Mouse (Mus musculus): ENCODE data around the gene Anapc11. TPM values are rescaled to one million over a fixed set of nuclear protein-coding genes. Genes with fewer than 3 reads are reported as not detected.

Anapc11 gene
- polyA plus RNA-seq, 1 experiment from 2014 or later = 195 TPM

DNA sequence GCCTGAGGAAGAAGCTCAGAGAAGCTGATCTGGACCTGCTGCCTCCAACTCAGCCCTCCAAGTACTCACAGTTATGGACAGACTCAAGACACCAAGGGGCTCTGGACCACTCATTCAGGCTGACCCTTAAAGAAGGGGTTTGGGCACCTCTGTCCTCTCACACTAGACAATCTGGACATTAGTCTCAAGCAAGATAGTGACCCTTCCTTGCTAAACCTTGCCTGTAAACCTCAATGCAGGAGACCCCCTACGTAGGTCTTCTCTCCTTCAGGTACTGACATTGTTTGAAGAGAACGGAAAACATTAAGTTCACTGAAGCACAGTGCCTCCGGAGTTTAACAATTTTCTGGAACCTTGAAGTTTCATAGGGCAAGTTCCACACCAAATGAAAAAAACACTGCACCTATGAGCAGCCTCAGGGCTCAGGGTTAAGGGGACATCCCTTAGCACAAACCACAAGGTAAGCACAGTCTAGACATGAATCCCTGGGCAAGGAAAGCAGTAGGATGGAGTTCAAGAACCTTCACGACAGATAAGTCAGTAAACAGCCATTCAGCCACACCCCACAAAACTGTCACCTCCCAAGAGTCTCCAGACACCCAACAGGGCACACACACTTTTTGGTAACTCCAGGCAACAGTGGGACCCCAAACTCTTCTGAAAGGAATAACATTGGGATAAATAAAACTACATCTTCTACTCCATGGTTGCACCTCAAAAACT is 33.7 kb downstream of the Anapc11 start:
- 68% methylated on average over 4 of the region's 4 CpGs for WGBS

DNA sequence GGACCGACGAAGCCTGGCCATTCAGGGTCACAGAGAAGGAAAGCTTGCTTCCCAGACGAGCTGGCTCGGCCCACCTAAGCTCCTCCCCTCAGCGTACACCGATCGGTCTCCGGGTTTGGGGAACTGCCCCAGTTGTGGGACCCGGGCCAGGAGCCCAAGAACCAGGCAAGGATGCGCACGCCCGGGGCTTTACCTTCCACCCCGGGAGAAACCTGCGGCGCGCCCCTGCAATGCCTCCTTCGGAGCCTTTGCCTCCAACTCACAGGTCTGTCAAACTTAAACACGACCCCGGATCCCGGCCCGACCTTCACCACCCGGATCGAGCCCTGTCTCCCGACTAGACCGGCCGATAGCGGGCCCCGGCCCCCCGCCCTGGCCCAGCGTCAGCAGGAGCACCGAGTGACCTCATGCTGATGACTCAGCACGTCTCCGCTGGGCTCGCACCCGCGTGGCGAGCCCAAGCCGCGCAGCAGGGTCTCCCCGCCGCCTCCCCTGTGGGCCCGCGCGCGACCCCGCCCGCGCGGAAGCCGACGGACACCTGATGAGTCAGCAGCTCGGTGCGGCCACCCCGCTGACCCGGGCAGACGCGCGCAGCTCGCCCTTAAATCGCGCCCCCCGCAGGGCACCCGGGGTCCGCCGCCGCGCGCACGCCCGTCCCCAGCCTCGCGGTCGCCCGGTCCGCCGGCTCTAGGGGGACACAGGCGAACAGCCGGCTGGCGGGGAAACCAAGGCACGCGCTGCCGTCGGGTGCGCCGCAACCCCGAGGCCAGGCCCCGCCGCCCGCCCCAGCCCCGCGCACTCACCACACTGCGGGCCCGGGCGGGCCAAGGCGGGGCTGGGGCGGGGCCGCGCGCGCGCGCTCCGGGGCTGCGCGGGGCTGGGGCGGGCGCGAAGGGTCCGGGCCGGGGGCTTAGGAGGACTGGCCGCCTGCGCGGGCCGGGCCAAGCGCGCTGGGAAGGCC is 34.6 kb downstream of the Anapc11 start:
- Histone ChIP-seq H3K4me1 (replicated peaks; ENCODE audit: control insufficient read depth, insufficient read depth, low read length) (peaks cover 10% of the 10 kb centered on the region; the same call in 1 of the 2 replicates), H3K9me3 (ENCODE audit: control insufficient read depth, low read length) (no peaks in the 10 kb centered on the region), H3K27ac (ENCODE audit: low read depth, low read length) (peak overlapping the region; percentile 82)

More for the DNA sequence above, 33.7 kb downstream of the Anapc11 start:
- Histone ChIP-seq H3K4me1 (replicated peaks; ENCODE audit: control insufficient read depth, insufficient read depth, low read length) (peaks cover 10% of the 10 kb centered on the region; the same call in 1 of the 2 replicates), H3K9ac (ENCODE audit: low read depth, low read length) (peak overlapping the region; percentile 83; the same call in 1 of the 2 replicates), H3K27ac (ENCODE audit: low read depth, low read length) (no peak overlapping the region), H3K4me3 (ENCODE audit: low read depth, low read length) (peak overlapping the region; percentile 94), H3K36me3 (ENCODE audit: control insufficient read depth, insufficient read depth, low read length) (peaks cover 3% of the 10 kb centered on the region), H3K9me3 (ENCODE audit: control insufficient read depth, low read length) (no peaks in the 10 kb centered on the region), H3K4me2 (replicated peaks; ENCODE audit: low read depth, low read length) (peak overlapping the region; percentile 81), H3K27me3 (ENCODE audit: control insufficient read depth, insufficient read depth, low read length) (no peaks in the 10 kb centered on the region)
- DNase-seq (ENCODE audit: low spot score) (no peak), ATAC-seq (ENCODE audit: low FRiP score) (no peak)

DNA sequence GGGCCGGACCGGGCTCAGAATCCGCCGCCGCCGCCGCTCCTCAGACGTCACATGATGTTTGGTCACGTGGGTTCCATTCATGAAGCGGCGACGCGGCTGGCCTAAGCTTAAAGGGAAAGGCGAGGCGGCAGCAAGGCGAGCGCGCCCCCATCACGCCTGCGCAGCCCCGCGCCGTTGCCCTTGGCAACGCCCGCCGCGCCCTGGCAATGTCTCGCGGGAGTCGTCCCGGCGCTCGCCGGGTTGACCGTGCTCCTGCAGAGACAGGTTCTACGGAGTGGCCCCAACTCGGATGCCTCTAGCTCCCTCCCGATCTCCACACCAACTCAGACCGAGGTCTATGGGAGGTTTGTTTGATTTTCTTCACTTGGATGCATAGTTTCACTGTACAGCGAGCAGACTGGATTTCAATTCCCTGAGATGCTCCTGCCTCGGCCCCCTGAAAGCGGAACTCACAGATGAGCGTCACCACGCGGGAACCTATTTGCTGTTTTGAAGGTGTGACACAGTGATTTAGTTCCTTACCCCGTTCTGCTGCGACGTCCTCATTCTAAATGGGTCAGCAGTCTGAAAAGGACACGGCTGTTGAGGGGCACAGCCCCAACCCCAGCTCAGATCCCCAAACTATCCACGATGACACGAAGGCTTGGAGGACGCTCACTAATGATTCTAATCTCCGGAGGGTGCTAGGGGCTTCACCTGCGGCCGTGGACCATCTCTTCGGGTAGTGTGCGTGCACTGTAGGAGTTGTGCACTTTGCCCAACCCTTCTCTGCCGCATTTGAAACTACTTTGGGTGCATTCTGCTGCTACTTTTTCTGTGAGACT is 35.5 kb downstream of the Anapc11 start, which contains the start of gene Mafg:
Mafg (minus strand) TSS at position 81 of the 824 bp plus-strand sequence.
- WGBS = 10% methylated on average over 58 of the region's 58 CpGs
- ATAC-seq (ENCODE audit: low FRiP score) (peak; percentile 89), DNase-seq (ENCODE audit: low spot score) (peak; percentile 98)
- peak within 1 kb of the TSS; percentile 83 for H3K9ac ChIP-seq (ENCODE audit: low read depth, low read length)
- peak within 1 kb of the TSS; percentile 82 for H3K27ac ChIP-seq (ENCODE audit: low read depth, low read length)
- H3K36me3 ChIP-seq (ENCODE audit: control insufficient read depth, insufficient read depth, low read length) = peaks cover 3% of the 10 kb centered on the region
- H3K4me2 ChIP-seq (replicated peaks; ENCODE audit: low read depth, low read length) = peak within 1 kb of the TSS; percentile 81
- peak within 1 kb of the TSS; percentile 94 for H3K4me3 ChIP-seq (ENCODE audit: low read depth, low read length)
- H3K27me3 ChIP-seq (ENCODE audit: control insufficient read depth, insufficient read depth, low read length) = no peaks in the 10 kb centered on the region
- no peaks in the 10 kb centered on the region for H3K9me3 ChIP-seq (ENCODE audit: control insufficient read depth, low read length)
- H3K4me1 ChIP-seq (replicated peaks; ENCODE audit: control insufficient read depth, insufficient read depth, low read length) = peaks cover 10% of the 10 kb centered on the region; the same call in 1 of the 2 replicates

More for the DNA sequence above, 34.6 kb downstream of the Anapc11 start:
- Histone ChIP-seq H3K4me3 (ENCODE audit: low read depth, low read length) (peak overlapping the region; percentile 94), H3K4me2 (replicated peaks; ENCODE audit: low read depth, low read length) (peak overlapping the region; percentile 81), H3K27me3 (ENCODE audit: control insufficient read depth, insufficient read depth, low read length) (no peaks in the 10 kb centered on the region), H3K36me3 (ENCODE audit: control insufficient read depth, insufficient read depth, low read length) (peaks cover 3% of the 10 kb centered on the region), H3K9ac (ENCODE audit: low read depth, low read length) (peak overlapping the region; percentile 83)
- WGBS = under 1% methylated on average over 75 of the region's 116 CpGs
- peak; percentile 71 for DNase-seq (ENCODE audit: low spot score)
- ATAC-seq (ENCODE audit: low FRiP score) = peak; percentile 88

DNA sequence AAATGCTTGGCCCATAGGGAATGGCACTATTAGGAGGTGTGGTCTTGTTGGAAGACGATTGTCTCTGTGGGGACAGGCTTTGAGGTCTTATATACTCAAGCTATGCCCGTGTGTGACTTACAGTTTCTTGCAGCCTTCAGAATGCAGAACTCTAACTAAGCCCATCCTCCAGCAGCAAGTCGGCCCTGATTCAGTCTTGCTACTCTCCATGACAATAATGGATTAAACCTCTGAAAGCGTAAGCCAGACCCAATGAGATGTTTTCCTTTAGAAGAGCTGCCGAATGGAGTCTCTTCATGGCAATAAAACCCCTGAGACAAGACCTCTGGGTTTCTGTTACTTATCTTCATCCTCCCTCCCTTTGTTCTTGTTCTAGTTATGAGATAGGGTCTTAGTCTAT is 36.6 kb downstream of the Anapc11 start:
- H3K4me3 ChIP-seq (ENCODE audit: low read depth, low read length) = no peak overlapping the region
- no peaks in the 10 kb centered on the region for H3K9me3 ChIP-seq (ENCODE audit: control insufficient read depth, low read length)
- H3K4me1 ChIP-seq (replicated peaks; ENCODE audit: control insufficient read depth, insufficient read depth, low read length) = peaks cover 10% of the 10 kb centered on the region; the same call in 1 of the 2 replicates
- no peaks in the 10 kb centered on the region for H3K36me3 ChIP-seq (ENCODE audit: control insufficient read depth, insufficient read depth, low read length)
- H3K27me3 ChIP-seq (ENCODE audit: control insufficient read depth, insufficient read depth, low read length) = no peaks in the 10 kb centered on the region
- 86% methylated on average over 5 of the region's 5 CpGs for WGBS
- no peak overlapping the region for H3K4me2 ChIP-seq (replicated peaks; ENCODE audit: low read depth, low read length)
- ATAC-seq (ENCODE audit: low FRiP score) (no peak), DNase-seq (ENCODE audit: low spot score) (no peak)
- H3K27ac ChIP-seq (ENCODE audit: low read depth, low read length) = no peak overlapping the region
- H3K9ac ChIP-seq (ENCODE audit: low read depth, low read length) = no peak overlapping the region

DNA sequence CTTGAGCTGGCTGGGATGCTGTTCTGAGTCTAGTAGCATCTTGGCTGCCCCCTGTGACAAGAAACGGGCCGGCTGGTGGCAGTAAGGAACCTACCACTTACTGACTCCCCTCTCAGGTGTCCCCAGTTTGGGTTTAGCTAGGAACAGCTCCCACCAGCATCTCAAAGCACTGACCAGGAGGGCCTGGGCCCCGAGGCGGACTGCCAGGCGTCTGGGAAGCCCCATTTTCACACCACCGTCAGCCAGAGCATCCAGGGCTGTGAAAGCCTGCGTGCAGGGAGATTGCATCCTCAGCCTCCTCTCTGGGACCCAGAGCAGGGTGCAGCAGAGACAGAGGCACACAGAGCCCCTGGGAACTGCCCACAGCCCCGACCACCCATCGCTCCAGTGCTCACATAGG is 43.0 kb downstream of the Anapc11 start:
- Histone ChIP-seq H3K27me3 (ENCODE audit: control insufficient read depth, insufficient read depth, low read length) (no peaks in the 10 kb centered on the region), H3K9ac (ENCODE audit: low read depth, low read length) (no peak overlapping the region), H3K9me3 (ENCODE audit: control insufficient read depth, low read length) (no peaks in the 10 kb centered on the region), H3K4me3 (ENCODE audit: low read depth, low read length) (no peak overlapping the region), H3K36me3 (ENCODE audit: control insufficient read depth, insufficient read depth, low read length) (no peaks in the 10 kb centered on the region), H3K4me1 (replicated peaks; ENCODE audit: control insufficient read depth, insufficient read depth, low read length) (no peaks in the 10 kb centered on the region), H3K27ac (ENCODE audit: low read depth, low read length) (no peak overlapping the region), H3K4me2 (replicated peaks; ENCODE audit: low read depth, low read length) (no peak overlapping the region)
- DNase-seq (ENCODE audit: low spot score) = no peak
- ATAC-seq (ENCODE audit: low FRiP score) = no peak
- 68% methylated on average over 9 of the region's 9 CpGs for WGBS

DNA sequence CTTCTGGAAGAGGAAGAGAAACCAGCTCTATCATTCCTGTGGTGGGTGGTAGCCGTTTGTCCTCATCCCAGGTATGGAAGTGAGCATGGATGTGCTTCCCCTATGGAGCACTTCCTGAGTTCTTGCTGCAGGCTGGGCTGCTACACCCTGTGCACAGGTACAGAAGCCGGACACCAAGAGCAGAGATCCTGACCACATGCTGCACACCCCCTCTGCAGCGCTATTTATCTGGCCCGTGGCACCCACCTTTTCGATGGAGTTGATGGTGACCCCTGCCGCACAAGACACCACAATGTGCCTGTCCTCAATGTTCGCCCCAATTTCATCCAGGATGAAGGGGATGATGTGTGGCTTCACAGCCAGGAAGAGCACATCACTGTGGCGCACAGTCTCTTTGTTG is 43.6 kb downstream of the Anapc11 start:
- Histone ChIP-seq H3K4me3 (ENCODE audit: low read depth, low read length) (no peak overlapping the region), H3K9me3 (ENCODE audit: control insufficient read depth, low read length) (no peaks in the 10 kb centered on the region), H3K27ac (ENCODE audit: low read depth, low read length) (no peak overlapping the region), H3K4me2 (replicated peaks; ENCODE audit: low read depth, low read length) (no peak overlapping the region), H3K36me3 (ENCODE audit: control insufficient read depth, insufficient read depth, low read length) (no peaks in the 10 kb centered on the region), H3K9ac (ENCODE audit: low read depth, low read length) (no peak overlapping the region), H3K4me1 (replicated peaks; ENCODE audit: control insufficient read depth, insufficient read depth, low read length) (no peaks in the 10 kb centered on the region), H3K27me3 (ENCODE audit: control insufficient read depth, insufficient read depth, low read length) (no peaks in the 10 kb centered on the region)
- DNase-seq (ENCODE audit: low spot score) (no peak), ATAC-seq (ENCODE audit: low FRiP score) (no peak)
- WGBS = 87% methylated on average over 8 of the region's 8 CpGs

DNA sequence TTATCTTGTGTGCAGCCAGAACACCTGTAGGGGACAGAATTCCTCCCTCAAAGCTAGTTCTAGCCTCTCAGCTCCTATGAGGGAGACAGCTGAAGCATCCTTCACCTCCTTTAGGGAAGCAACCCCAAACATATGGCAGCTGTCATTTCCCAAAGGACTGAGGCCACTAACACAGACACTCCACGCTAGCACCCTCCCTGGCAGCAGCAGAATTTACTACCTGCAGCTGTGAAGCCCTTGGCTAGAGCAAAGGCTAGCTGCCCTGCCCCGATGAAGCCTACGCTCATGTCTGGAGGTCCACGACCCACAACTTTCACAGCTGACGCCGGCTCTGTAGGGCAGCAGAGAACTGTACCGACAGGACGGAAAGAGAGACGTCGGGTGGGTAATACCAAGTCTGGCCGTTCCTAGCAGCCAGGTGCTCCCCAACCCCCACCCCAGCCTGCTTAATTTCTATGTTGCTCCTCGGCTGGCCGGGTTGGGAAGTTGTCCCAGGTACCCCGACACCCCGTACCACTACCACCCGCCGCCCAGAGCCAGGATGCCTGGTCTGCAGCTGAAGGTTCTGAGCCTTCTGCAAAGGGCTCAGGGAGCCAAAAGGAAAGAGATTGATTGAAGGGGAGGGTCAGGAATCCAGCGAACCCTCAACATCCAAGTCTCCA is 44.8 kb downstream of the Anapc11 start:
- H3K36me3 ChIP-seq (ENCODE audit: control insufficient read depth, insufficient read depth, low read length) = no peaks in the 10 kb centered on the region
- peak overlapping the region; percentile 47 for H3K4me3 ChIP-seq (ENCODE audit: low read depth, low read length)
- 3% methylated on average over 18 of the region's 18 CpGs for WGBS
- H3K9ac ChIP-seq (ENCODE audit: low read depth, low read length) = peak overlapping the region; percentile 71
- H3K27me3 ChIP-seq (ENCODE audit: control insufficient read depth, insufficient read depth, low read length) = no peaks in the 10 kb centered on the region
- ATAC-seq (ENCODE audit: low FRiP score) (peak; percentile 74), DNase-seq (ENCODE audit: low spot score) (no peak)
- peaks cover 3% of the 10 kb centered on the region for H3K4me1 ChIP-seq (replicated peaks; ENCODE audit: control insufficient read depth, insufficient read depth, low read length)
- peak overlapping the region; percentile 89 for H3K4me2 ChIP-seq (replicated peaks; ENCODE audit: low read depth, low read length)
- H3K9me3 ChIP-seq (ENCODE audit: control insufficient read depth, low read length) = no peaks in the 10 kb centered on the region
- no peak overlapping the region for H3K27ac ChIP-seq (ENCODE audit: low read depth, low read length)

DNA sequence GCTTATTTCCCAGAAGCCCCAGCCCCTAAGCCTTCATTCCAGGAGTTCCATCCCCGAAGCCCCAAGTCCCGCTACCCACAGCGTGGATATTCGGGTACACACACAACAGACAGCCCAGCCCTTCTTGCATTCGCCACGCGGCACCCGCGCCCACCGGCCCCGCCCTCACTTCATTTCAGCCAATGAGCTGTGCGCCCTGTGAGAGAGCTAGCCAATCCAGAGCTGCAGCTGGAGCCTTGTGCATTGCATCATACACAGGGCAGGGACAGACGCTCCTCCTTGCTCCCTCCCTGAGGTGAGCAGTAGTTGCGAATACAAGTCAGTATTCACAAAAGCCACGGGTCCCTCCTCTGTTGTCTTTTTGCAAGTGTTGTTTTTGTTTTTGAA is 45.4 kb downstream of the Anapc11 start, which contains the start of gene Pycr1:
Pycr1 (minus strand) TSS at position 169 of the 387 bp plus-strand sequence.
- H3K9me3 ChIP-seq (ENCODE audit: control insufficient read depth, low read length) = no peaks in the 10 kb centered on the region
- no peaks in the 10 kb centered on the region for H3K27me3 ChIP-seq (ENCODE audit: control insufficient read depth, insufficient read depth, low read length)
- WGBS = 0% methylated on average over 15 of the region's 15 CpGs
- DNase-seq (ENCODE audit: low spot score) = peak; percentile 90
- H3K27ac ChIP-seq (ENCODE audit: low read depth, low read length) = no peak within 1 kb of the TSS
- H3K36me3 ChIP-seq (ENCODE audit: control insufficient read depth, insufficient read depth, low read length) = no peaks in the 10 kb centered on the region
- peak within 1 kb of the TSS; percentile 89 for H3K4me2 ChIP-seq (replicated peaks; ENCODE audit: low read depth, low read length)
- H3K9ac ChIP-seq (ENCODE audit: low read depth, low read length) = peak within 1 kb of the TSS; percentile 71
- H3K4me1 ChIP-seq (replicated peaks; ENCODE audit: control insufficient read depth, insufficient read depth, low read length) = peaks cover 3% of the 10 kb centered on the region
- ATAC-seq (ENCODE audit: low FRiP score) = peak; percentile 99
- H3K4me3 ChIP-seq (ENCODE audit: low read depth, low read length) = peak within 1 kb of the TSS; percentile 47
